Mouse (Mus musculus): ENCODE measurements around the gene Nupr1l. TPM values are rescaled to one million over a fixed set of nuclear protein-coding genes. Genes with fewer than 3 reads are reported as not detected.

Nupr1l gene
- polyA plus RNA-seq, 1 experiment from 2014 or later: 3.7 TPM

- no peaks in the 10 kb centered on the region for H3K27me3 ChIP-seq (ENCODE audit: control insufficient read depth, insufficient read depth, low read length)
- no peaks in the 10 kb centered on the region for H3K9me3 ChIP-seq (ENCODE audit: control insufficient read depth, low read length)
- no peak for ATAC-seq (ENCODE audit: low read depth)
- no peak overlapping the region for H3K9ac ChIP-seq (replicated peaks; ENCODE audit: low read depth, low read length)
- H3K36me3 ChIP-seq (ENCODE audit: control insufficient read depth, insufficient read depth, low read length): 0 out of 2 replicates have a peak, but pooled peaks cover 3% of the 10 kb centered on the region
- H3K4me1 ChIP-seq (ENCODE audit: control insufficient read depth, insufficient read depth, low read length): peaks cover 5% of the 10 kb centered on the region; the same call in 1 of the 2 replicates
- H3K27ac ChIP-seq (ENCODE audit: low read depth, low read length): no peak overlapping the region
- no peak overlapping the region for H3K4me3 ChIP-seq (ENCODE audit: low read depth, low read length)
- 87% methylated on average over 1 of the region's 1 CpGs for WGBS
- no peak overlapping the region for H3K4me2 ChIP-seq (ENCODE audit: low read depth, low read length)
These were observed 35.1 kb downstream of the Nupr1l start for GRCm38 (mm10) chr5:129943402-129943801.

DNA sequence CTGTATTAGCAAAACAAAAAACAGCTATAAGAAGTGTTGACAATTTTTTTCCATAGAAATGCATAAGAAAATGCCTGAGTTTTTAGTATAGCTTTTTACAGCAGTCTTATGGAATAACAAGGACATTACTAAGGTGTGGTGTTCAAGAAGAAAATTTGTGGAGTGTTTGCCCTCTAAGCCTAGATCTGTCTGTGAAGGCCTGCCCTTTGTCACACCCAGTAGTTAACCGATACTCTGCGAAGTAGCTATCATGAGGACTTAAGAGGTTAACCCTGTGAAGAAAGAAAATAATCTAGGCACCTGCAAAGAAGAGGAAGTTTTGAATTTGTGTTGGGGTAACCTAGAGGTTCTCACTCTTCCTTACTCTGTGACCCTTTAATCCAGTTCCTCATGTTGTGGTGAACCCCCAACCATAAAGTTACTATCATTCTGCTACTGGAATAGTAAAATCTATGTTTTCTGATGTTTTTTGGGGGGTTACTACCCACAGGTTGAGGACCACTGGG, 39.2 kb downstream of the Nupr1l start:
- no peak overlapping the region for H3K27ac ChIP-seq (ENCODE audit: low read depth, low read length)
- 97% methylated on average over 2 of the region's 2 CpGs for WGBS
- ATAC-seq (ENCODE audit: low read depth): no peak
- H3K36me3 ChIP-seq (ENCODE audit: control insufficient read depth, insufficient read depth, low read length): 0 out of 2 replicates have a peak, but pooled peaks cover 3% of the 10 kb centered on the region
- H3K9me3 ChIP-seq (ENCODE audit: control insufficient read depth, low read length): no peaks in the 10 kb centered on the region
- H3K4me2 ChIP-seq (ENCODE audit: low read depth, low read length): no peak overlapping the region
- H3K4me1 ChIP-seq (ENCODE audit: control insufficient read depth, insufficient read depth, low read length): peaks cover 4% of the 10 kb centered on the region; the same call in 1 of the 2 replicates
- H3K9ac ChIP-seq (replicated peaks; ENCODE audit: low read depth, low read length): no peak overlapping the region
- no peaks in the 10 kb centered on the region for H3K27me3 ChIP-seq (ENCODE audit: control insufficient read depth, insufficient read depth, low read length)
- H3K4me3 ChIP-seq (ENCODE audit: low read depth, low read length): no peak overlapping the region

GRCm38 (mm10) chr5:129952143-129952542, 43.8 kb downstream of the Nupr1l start:
- H3K9me3 ChIP-seq (ENCODE audit: control insufficient read depth, low read length): no peaks in the 10 kb centered on the region
- no peak for ATAC-seq (ENCODE audit: low read depth)
- H3K36me3 ChIP-seq (ENCODE audit: control insufficient read depth, insufficient read depth, low read length): no peaks in the 10 kb centered on the region
- no peaks in the 10 kb centered on the region for H3K4me1 ChIP-seq (ENCODE audit: control insufficient read depth, insufficient read depth, low read length)
- no peak overlapping the region for H3K4me2 ChIP-seq (ENCODE audit: low read depth, low read length)
- H3K27ac ChIP-seq (ENCODE audit: low read depth, low read length): no peak overlapping the region
- H3K4me3 ChIP-seq (ENCODE audit: low read depth, low read length): no peak overlapping the region
- no peaks in the 10 kb centered on the region for H3K27me3 ChIP-seq (ENCODE audit: control insufficient read depth, insufficient read depth, low read length)
- 94% methylated on average over 4 of the region's 4 CpGs for WGBS
- no peak overlapping the region for H3K9ac ChIP-seq (replicated peaks; ENCODE audit: low read depth, low read length)

GRCm38 (mm10) chr5:129954473-129955254, 46.3 kb downstream of the Nupr1l start:
- Histone ChIP-seq H3K27me3 (ENCODE audit: control insufficient read depth, insufficient read depth, low read length) (no peaks in the 10 kb centered on the region), H3K36me3 (ENCODE audit: control insufficient read depth, insufficient read depth, low read length) (no peaks in the 10 kb centered on the region), H3K9me3 (ENCODE audit: control insufficient read depth, low read length) (no peaks in the 10 kb centered on the region), H3K27ac (ENCODE audit: low read depth, low read length) (no peak overlapping the region), H3K9ac (replicated peaks; ENCODE audit: low read depth, low read length) (no peak overlapping the region), H3K4me3 (ENCODE audit: low read depth, low read length) (no peak overlapping the region), H3K4me2 (ENCODE audit: low read depth, low read length) (no peak overlapping the region), H3K4me1 (ENCODE audit: control insufficient read depth, insufficient read depth, low read length) (no peaks in the 10 kb centered on the region)
- 88% methylated on average over 5 of the region's 5 CpGs for WGBS
- ATAC-seq (ENCODE audit: low read depth): no peak

DNA sequence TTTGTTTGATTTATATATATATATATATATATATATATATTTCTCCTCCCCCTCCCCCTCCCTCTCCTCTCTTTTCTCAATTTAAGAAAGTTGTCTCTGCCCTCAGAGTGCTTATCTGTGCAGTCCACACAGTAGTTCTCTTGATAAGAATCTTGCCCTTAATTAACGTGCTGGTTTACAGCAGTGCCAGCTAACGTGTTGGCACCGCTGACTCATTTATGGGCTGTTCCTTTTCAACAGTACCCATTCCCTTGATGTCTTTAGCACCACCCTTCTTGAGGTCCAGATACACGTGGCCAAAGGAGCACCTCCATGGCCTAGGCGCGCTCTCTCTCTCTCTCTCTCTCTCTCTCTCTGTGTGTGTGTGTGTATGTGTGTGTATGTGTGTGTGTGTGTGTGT, 47.5 kb downstream of the Nupr1l start:
- Histone ChIP-seq H3K27ac (ENCODE audit: low read depth, low read length) (no peak overlapping the region), H3K4me3 (ENCODE audit: low read depth, low read length) (no peak overlapping the region), H3K4me2 (ENCODE audit: low read depth, low read length) (no peak overlapping the region), H3K27me3 (ENCODE audit: control insufficient read depth, insufficient read depth, low read length) (no peaks in the 10 kb centered on the region), H3K4me1 (ENCODE audit: control insufficient read depth, insufficient read depth, low read length) (no peaks in the 10 kb centered on the region), H3K9ac (replicated peaks; ENCODE audit: low read depth, low read length) (no peak overlapping the region), H3K36me3 (ENCODE audit: control insufficient read depth, insufficient read depth, low read length) (no peaks in the 10 kb centered on the region), H3K9me3 (ENCODE audit: control insufficient read depth, low read length) (no peaks in the 10 kb centered on the region)
- ATAC-seq (ENCODE audit: low read depth): no peak
- 91% methylated on average over 6 of the region's 6 CpGs for WGBS

- Histone ChIP-seq H3K9ac (replicated peaks; ENCODE audit: low read depth, low read length) (no peak overlapping the region), H3K4me1 (ENCODE audit: control insufficient read depth, insufficient read depth, low read length) (no peaks in the 10 kb centered on the region), H3K4me3 (ENCODE audit: low read depth, low read length) (no peak overlapping the region), H3K4me2 (ENCODE audit: low read depth, low read length) (no peak overlapping the region), H3K36me3 (ENCODE audit: control insufficient read depth, insufficient read depth, low read length) (no peaks in the 10 kb centered on the region), H3K9me3 (ENCODE audit: control insufficient read depth, low read length) (no peaks in the 10 kb centered on the region), H3K27me3 (ENCODE audit: control insufficient read depth, insufficient read depth, low read length) (no peaks in the 10 kb centered on the region), H3K27ac (ENCODE audit: low read depth, low read length) (no peak overlapping the region)
- no peak for ATAC-seq (ENCODE audit: low read depth)
- WGBS: 88% methylated on average over 4 of the region's 4 CpGs
These were observed 54.9 kb downstream of the Nupr1l start for GRCm38 (mm10) chr5:129963224-129963623.

Other genes with a start within 250 kb of the Nupr1l start
- gene Zfp11, start 238.4 kb upstream of the Nupr1l start, polyA plus RNA-seq (2014; fragmentation: Nextera tagmentation; extraction: Ambion mirVana): 7.7 and 7.9 TPM in 2 replicates
- not detected in 2 replicates for gene Sept14, start 200.0 kb upstream of the Nupr1l start, polyA plus RNA-seq (2014; fragmentation: Nextera tagmentation; extraction: Ambion mirVana)
- gene Mrps17, start 193.0 kb upstream of the Nupr1l start, polyA plus RNA-seq (2014; fragmentation: Nextera tagmentation; extraction: Ambion mirVana): 173 and 179 TPM in 2 replicates
- 95.1 and 95.6 TPM in 2 replicates for gene Nipsnap2, start 183.5 kb upstream of the Nupr1l start, polyA plus RNA-seq (2014; fragmentation: Nextera tagmentation; extraction: Ambion mirVana)
- 33.6 and 35.6 TPM in 2 replicates for gene Psph, start 121.1 kb upstream of the Nupr1l start, polyA plus RNA-seq (2014; fragmentation: Nextera tagmentation; extraction: Ambion mirVana)
- 21.0 and 33.6 TPM in 2 replicates for gene Sumf2, start 61.6 kb upstream of the Nupr1l start, polyA plus RNA-seq (2014; fragmentation: Nextera tagmentation; extraction: Ambion mirVana)
- gene Chchd2, start 21.1 kb upstream of the Nupr1l start, polyA plus RNA-seq (2014; fragmentation: Nextera tagmentation; extraction: Ambion mirVana): 717 and 752 TPM in 2 replicates
- gene Zbed5, start 12.8 kb upstream of the Nupr1l start, polyA plus RNA-seq (2014; fragmentation: Nextera tagmentation; extraction: Ambion mirVana): 14.9 and 18.6 TPM in 2 replicates
- 0.58 and 0.92 TPM in 2 replicates for gene Phkg1, start 10.0 kb upstream of the Nupr1l start, polyA plus RNA-seq (2014; fragmentation: Nextera tagmentation; extraction: Ambion mirVana)
- 26.2 and 31.5 TPM in 2 replicates for gene Vkorc1l1, start 33.4 kb downstream of the Nupr1l start, polyA plus RNA-seq (2014; fragmentation: Nextera tagmentation; extraction: Ambion mirVana)
- gene Gusb, start 94.5 kb downstream of the Nupr1l start, polyA plus RNA-seq (2014; fragmentation: Nextera tagmentation; extraction: Ambion mirVana): 32.7 and 38.0 TPM in 2 replicates
- 41.1 and 44.6 TPM in 2 replicates for gene Asl, start 120.7 kb downstream of the Nupr1l start, polyA plus RNA-seq (2014; fragmentation: Nextera tagmentation; extraction: Ambion mirVana)
- gene Crcp, start 120.8 kb downstream of the Nupr1l start, polyA plus RNA-seq (2014; fragmentation: Nextera tagmentation; extraction: Ambion mirVana): 46.0 and 51.9 TPM in 2 replicates
- gene Tpst1, start 164.8 kb downstream of the Nupr1l start, polyA plus RNA-seq (2014; fragmentation: Nextera tagmentation; extraction: Ambion mirVana): 48.1 and 66.1 TPM in 2 replicates
- gene Kctd7, start 236.3 kb downstream of the Nupr1l start, polyA plus RNA-seq (2014; fragmentation: Nextera tagmentation; extraction: Ambion mirVana): 16.1 and 17.5 TPM in 2 replicates

All from neural tube, embryonic 14.5 days (tissue).